Mouse (Mus musculus) MEL (cell line): Measurements from ENCODE around the gene Ramp2. TPM values are rescaled to one million over a fixed set of nuclear protein-coding genes. Genes with fewer than 3 reads are reported as not detected.
A peak's percentile ranks its signal among the peaks of the same experiment; 100 is the strongest.

ENCODE experiments used
- DNase-seq: peaks from one replicate; pipeline ENCODE4 v3.0.0; 2011; ENCODE audit warnings: low read depth, low spot score
- H3K27ac ChIP-seq: 2 replicates; pipeline ENCODE4 v1.5.1; 2012; ENCODE audit warnings: low read depth, mild to moderate bottlenecking, control low read depth, low read length, moderate library complexity; ENCODE audit not compliant: control insufficient read depth
- H3K27me3 ChIP-seq, 2 experiments: fragments of 150-350 bp in 1 of 2; sonication (generic) in 1 of 2; 2 replicates each; pipeline ENCODE4 v1.6.1; 2012; ENCODE audit warnings: low read length in 2 of 2, mild to moderate bottlenecking in 2 of 2, improper control_type of control experiment in 1 of 2, moderate library complexity in 1 of 2; ENCODE audit not compliant: insufficient read depth in 2 of 2, control insufficient read depth in 1 of 2
- H3K36me3 ChIP-seq, 2 experiments: 2 replicates each; pipeline ENCODE4 v1.6.1; 2012 to 2014; ENCODE audit warnings: low read length in 2 of 2, improper control_type of control experiment in 1 of 2, inconsistent platforms in 1 of 2, mild to moderate bottlenecking in 1 of 2; ENCODE audit not compliant: insufficient read depth in 2 of 2, control insufficient read depth in 1 of 2
- H3K4me1 ChIP-seq, 2 experiments: fragments of 150-350 bp in 1 of 2; sonication (generic) in 1 of 2; 2 replicates each; pipeline ENCODE4 v1.6.1; 2012; ENCODE audit warnings: low read length in 2 of 2, improper control_type of control experiment in 1 of 2, mild to moderate bottlenecking in 1 of 2; ENCODE audit not compliant: insufficient read depth in 2 of 2, control insufficient read depth in 1 of 2
- H3K4me3 ChIP-seq, 2 experiments: fragments of 150-350 bp in 1 of 2; sonication (generic) in 1 of 2; 2 replicates each; pipeline ENCODE4 v1.5.1; 2012; ENCODE audit warnings: low read depth in 2 of 2, low read length in 2 of 2, mild to moderate bottlenecking in 2 of 2, moderate library complexity in 2 of 2, control low read depth in 1 of 2, improper control_type of control experiment in 1 of 2; ENCODE audit not compliant: control insufficient read depth in 1 of 2, insufficient read depth in 1 of 2
- H3K79me2 ChIP-seq: 2 replicates; pipeline ENCODE4 v1.6.1; 2012; ENCODE audit warnings: mild to moderate bottlenecking, low read length, moderate library complexity; ENCODE audit not compliant: control insufficient read depth, poor library complexity, insufficient read depth
- H3K9ac ChIP-seq: 2 replicates; pipeline ENCODE4 v1.6.1; 2012; ENCODE audit warnings: low read depth, mild to moderate bottlenecking, control low read depth, low read length, moderate library complexity; ENCODE audit not compliant: control insufficient read depth, poor library complexity, severe bottlenecking
- H3K9me3 ChIP-seq: fragments of 150-350 bp; sonication (generic); replicated peaks from 2 replicates; pipeline ENCODE4 v1.6.1; 2012; ENCODE audit warnings: mild to moderate bottlenecking, low read length, improper control_type of control experiment, moderate library complexity; ENCODE audit not compliant: insufficient read depth
- CHD1 ChIP-seq: IDR thresholded peaks from 2 replicates; pipeline ENCODE4 v1.6.1; 2012; ENCODE audit warnings: low read depth, mild to moderate bottlenecking, inconsistent platforms, low read length, improper control_type of control experiment
- CTCF ChIP-seq, 3 experiments: IDR thresholded peaks in 2 of 3; conservative IDR thresholded peaks in 1 of 3; 2 replicates each; pipeline ENCODE4 v1.5.1; 2011 to 2012; ENCODE audit warnings: low read length in 3 of 3, low read depth in 2 of 3, mild to moderate bottlenecking in 2 of 3, improper control_type of control experiment in 1 of 3, inconsistent platforms in 1 of 3, mixed read lengths in 1 of 3, moderate library complexity in 1 of 3; ENCODE audit not compliant: control insufficient read depth in 1 of 3, insufficient read depth in 1 of 3, poor library complexity in 1 of 3, severe bottlenecking in 1 of 3
- ELF1 ChIP-seq: IDR thresholded peaks from 2 replicates; pipeline ENCODE4 v1.6.1; 2014; ENCODE audit warnings: low read depth, mild to moderate bottlenecking, inconsistent platforms, low read length, improper control_type of control experiment, moderate library complexity
- EP300 ChIP-seq, 2 experiments: IDR thresholded peaks; 2 replicates each; pipeline ENCODE4 v1.6.1; 2011; ENCODE audit warnings: improper control_type of control experiment in 2 of 2, low read length in 2 of 2, low read depth in 1 of 2, mild to moderate bottlenecking in 1 of 2
- ETS1 ChIP-seq: IDR thresholded peaks from 2 replicates; pipeline ENCODE4 v1.6.1; 2012; ENCODE audit warnings: low read depth, mild to moderate bottlenecking, inconsistent platforms, low read length, improper control_type of control experiment, moderate library complexity
- GABPA ChIP-seq: IDR thresholded peaks from 2 replicates; pipeline ENCODE4 v1.6.1; 2012; ENCODE audit warnings: low read depth, mild to moderate bottlenecking, inconsistent platforms, low read length, improper control_type of control experiment, moderate library complexity
- GATA1 ChIP-seq: IDR thresholded peaks from 2 replicates; pipeline ENCODE4 v1.6.1; 2011; ENCODE audit warnings: low read depth, low read length, improper control_type of control experiment
- HCFC1 ChIP-seq: IDR thresholded peaks from 2 replicates; pipeline ENCODE4 v1.6.1; 2012; ENCODE audit warnings: low read depth, mild to moderate bottlenecking, inconsistent platforms, low read length, improper control_type of control experiment, moderate library complexity
- JUND ChIP-seq: IDR thresholded peaks from 2 replicates; pipeline ENCODE4 v1.6.1; 2011; ENCODE audit warnings: low read depth, mild to moderate bottlenecking, improper control_type of control experiment, low read length
- MEF2A ChIP-seq: IDR thresholded peaks from 2 replicates; pipeline ENCODE4 v1.6.1; 2014; ENCODE audit warnings: low read depth, mild to moderate bottlenecking, inconsistent platforms, low read length, improper control_type of control experiment; ENCODE audit not compliant: poor library complexity, insufficient replicate concordance, severe bottlenecking; ENCODE audit errors: extremely low read depth
- MXI1 ChIP-seq: IDR thresholded peaks from 2 replicates; pipeline ENCODE4 v1.6.1; 2011; ENCODE audit warnings: mild to moderate bottlenecking, low read depth, low read length, improper control_type of control experiment
- MYB ChIP-seq: IDR thresholded peaks from 2 replicates; pipeline ENCODE4 v1.6.1; 2011; ENCODE audit warnings: mild to moderate bottlenecking, low read depth, low read length, improper control_type of control experiment
- MYC ChIP-seq: IDR thresholded peaks from 2 replicates; pipeline ENCODE4 v1.6.1; 2011; ENCODE audit warnings: low read depth, mild to moderate bottlenecking, low read length, improper control_type of control experiment, moderate library complexity
- NELFE ChIP-seq: IDR thresholded peaks from 2 replicates; pipeline ENCODE4 v1.6.1; 2011; ENCODE audit warnings: low read depth, low read length, improper control_type of control experiment
- NRF1 ChIP-seq: IDR thresholded peaks from 2 replicates; pipeline ENCODE4 v1.6.1; 2014; ENCODE audit warnings: low read depth, mild to moderate bottlenecking, inconsistent platforms, low read length, improper control_type of control experiment, moderate library complexity; ENCODE audit not compliant: poor library complexity, insufficient read depth, severe bottlenecking
- POLR2A ChIP-seq, 2 experiments: IDR thresholded peaks; 2 replicates each; pipeline ENCODE4 v1.6.1; 2011 to 2012; ENCODE audit warnings: low read length in 2 of 2, mild to moderate bottlenecking in 2 of 2, control low read depth in 1 of 2, improper control_type of control experiment in 1 of 2, low read depth in 1 of 2, moderate library complexity in 1 of 2; ENCODE audit not compliant: control insufficient read depth in 1 of 2, insufficient read depth in 1 of 2, poor library complexity in 1 of 2
- POLR2AphosphoS2 ChIP-seq: IDR thresholded peaks from 2 replicates; pipeline ENCODE4 v1.6.1; 2011; ENCODE audit warnings: low read length, improper control_type of control experiment
- RCOR1 ChIP-seq: IDR thresholded peaks from 2 replicates; pipeline ENCODE4 v1.6.1; 2012; ENCODE audit warnings: low read depth, mild to moderate bottlenecking, inconsistent platforms, low read length, improper control_type of control experiment
- SIN3A ChIP-seq: IDR thresholded peaks from 2 replicates; pipeline ENCODE4 v1.6.1; 2012; ENCODE audit warnings: low read length, improper control_type of control experiment, inconsistent platforms
- TAL1 ChIP-seq: IDR thresholded peaks from 2 replicates; pipeline ENCODE4 v1.6.1; 2012; ENCODE audit warnings: mild to moderate bottlenecking, inconsistent platforms, low read length, moderate library complexity, mixed read lengths
- TCF12 ChIP-seq: IDR thresholded peaks from 2 replicates; pipeline ENCODE4 v1.6.1; 2014; ENCODE audit warnings: low read depth, mild to moderate bottlenecking, inconsistent platforms, low read length, improper control_type of control experiment, moderate library complexity
- UBTF ChIP-seq: IDR thresholded peaks from 2 replicates; pipeline ENCODE4 v1.6.1; 2012; ENCODE audit warnings: low read depth, mild to moderate bottlenecking, inconsistent platforms, low read length, improper control_type of control experiment, moderate library complexity, borderline replicate concordance; ENCODE audit not compliant: insufficient read depth
- USF1 ChIP-seq: IDR thresholded peaks from 2 replicates; pipeline ENCODE4 v1.6.1; 2014; ENCODE audit warnings: low read depth, mild to moderate bottlenecking, inconsistent platforms, low read length, improper control_type of control experiment, moderate library complexity
- USF2 ChIP-seq, 2 experiments: IDR thresholded peaks; 2 replicates each; pipeline ENCODE4 v1.6.1; 2011 to 2012; ENCODE audit warnings: improper control_type of control experiment in 2 of 2, low read length in 2 of 2, borderline replicate concordance in 1 of 2, inconsistent platforms in 1 of 2, low read depth in 1 of 2, mild to moderate bottlenecking in 1 of 2; ENCODE audit not compliant: insufficient read depth in 1 of 2
- ZKSCAN1 ChIP-seq: IDR thresholded peaks from 2 replicates; pipeline ENCODE4 v1.6.1; 2012; ENCODE audit warnings: low read depth, mild to moderate bottlenecking, inconsistent platforms, low read length, improper control_type of control experiment, moderate library complexity
- ZMIZ1 ChIP-seq: IDR thresholded peaks from 2 replicates; pipeline ENCODE4 v1.6.1; 2012; ENCODE audit warnings: low read depth, mild to moderate bottlenecking, inconsistent platforms, low read length, improper control_type of control experiment, moderate library complexity
- ZNF384 ChIP-seq: IDR thresholded peaks from 2 replicates; pipeline ENCODE4 v1.6.1; 2012; ENCODE audit warnings: low read depth, mild to moderate bottlenecking, inconsistent platforms, low read length, improper control_type of control experiment
- polyA plus RNA-seq, 2 experiments: library from polyadenylated mRNA; stranded (reverse) in 1 of 2; unstranded in 1 of 2; fragments of >175 nt in 1 of 2; fragments of >200 nt in 1 of 2; gene quantifications; 2 replicates each; pipeline versions ENCODE4 v1.2.1 to v1.2.4; 2012; ENCODE audit warnings: low replicate concordance in 2 of 2, low read depth in 1 of 2; ENCODE audit not compliant: insufficient read length in 2 of 2, insufficient read depth in 1 of 2, missing spikeins in 1 of 2
- total RNA-seq: library from RNA; depleted of rRNA; stranded (reverse); fragments of 300-350 nt; gene quantifications from 2 replicates; pipeline ENCODE4 v1.2.3, GENCODE M21; 2012

The Ramp2 gene
- total and polyA plus RNA-seq, 3 experiments, result 0.12 TPM; not detected in 2

- TF ChIP-seq TCF12, result no peak
- TF ChIP-seq NRF1, result no peak
- TF ChIP-seq EP300 (IDR thresholded peaks at IDR 0.05; ENCODE audit: low read depth in 1 of 2, low read length in 2 of 2), result peak in 1 of 2 experiments; percentile 9; a peak in 1 of 4 replicates
- peak; percentile 68 for TF ChIP-seq ZNF384
- 0 out of 2 replicates have a peak, but pooled peaks have one; percentile 47 for TF ChIP-seq GATA1
- no peak for TF ChIP-seq TAL1
- TF ChIP-seq, all 39 proteins: peak for 3
- H3K9ac ChIP-seq, result 0 out of 2 replicates have a peak overlapping the region, but pooled peaks have one; percentile 4
- no peaks in the 10 kb centered on the region for H3K27me3 ChIP-seq
Observed at GRCm38 (mm10) chr11:101220853-101221252, 25.0 kb upstream of the Ramp2 start.

GRCm38 (mm10) chr11:101221306-101221986, 24.4 kb upstream of the Ramp2 start:
- H3K79me2 ChIP-seq, result peaks cover 5% of the 10 kb centered on the region; the same call in 1 of the 2 replicates
- H3K4me1 ChIP-seq, result peaks cover 9 to 20% of the 10 kb centered on the region in 2 experiments
- peak overlapping the region; percentile 72 for H3K27ac ChIP-seq
- 0 out of 2 replicates have a peak overlapping the region, but pooled peaks have one; percentile 4 for H3K9ac ChIP-seq
- H3K27me3 ChIP-seq, result no peaks in the 10 kb centered on the region
- no peaks in the 10 kb centered on the region for H3K9me3 ChIP-seq
- H3K36me3 ChIP-seq, result peaks cover 0 to 19% of the 10 kb centered on the region in 2 experiments; a peak in 2 of 4 replicates
- H3K4me3 ChIP-seq, result peak overlapping the region in 1 of 2 experiments; percentile 12; a peak in 1 of 4 replicates
- DNase-seq, result peak; percentile 76
- TF ChIP-seq ZKSCAN1 (no peak), POLR2AphosphoS2 (no peak), HCFC1 (no peak), NRF1 (no peak), ETS1 (peak; percentile 64; the same call in 1 of the 2 replicates), JUND (no peak), GATA1 (peak; percentile 93), UBTF (no peak), USF2 (IDR thresholded peaks at IDR 0.05; ENCODE audit: borderline replicate concordance in 1 of 2, insufficient read depth in 1 of 2, low read depth in 1 of 2, low read length in 2 of 2) (no peak), NELFE (no peak), ZNF384 (peak; percentile 64), GABPA (no peak), POLR2A (IDR thresholded peaks at IDR 0.05; ENCODE audit: control insufficient read depth in 1 of 2, insufficient read depth in 1 of 2, low read depth in 1 of 2, low read length in 2 of 2, poor library complexity in 1 of 2) (no peak), CTCF (IDR thresholded peaks at IDR 0.05 in 2 of 3, conservative IDR thresholded peaks at IDR 0.05 in 1 of 3; ENCODE audit: control insufficient read depth in 1 of 3, insufficient read depth in 1 of 3, low read depth in 2 of 3, low read length in 3 of 3, poor library complexity in 1 of 3, severe bottlenecking in 1 of 3) (no peak), ELF1 (no peak), MYC (peak; percentile 4; the same call in 1 of the 2 replicates), MXI1 (peak; percentile 50; the same call in 1 of the 2 replicates), RCOR1 (peak; percentile 68), MEF2A (no peak), CHD1 (no peak), USF1 (no peak), ZMIZ1 (no peak), TAL1 (peak; percentile 29; the same call in 1 of the 2 replicates), SIN3A (peak; percentile 66; the same call in 1 of the 2 replicates), MYB (no peak), EP300 (IDR thresholded peaks at IDR 0.05; ENCODE audit: low read depth in 1 of 2, low read length in 2 of 2) (peak; percentile 54 to 91)

More at GRCm38 (mm10) chr11:101220853-101221252, 25.0 kb upstream of the Ramp2 start:
- peak overlapping the region in 1 of 2 experiments; percentile 12; a peak in 1 of 4 replicates for H3K4me3 ChIP-seq
- H3K79me2 ChIP-seq, result peaks cover 3% of the 10 kb centered on the region; the same call in 1 of the 2 replicates
- peaks cover 0 to 19% of the 10 kb centered on the region in 2 experiments; a peak in 3 of 4 replicates for H3K36me3 ChIP-seq
- H3K27ac ChIP-seq, result peak overlapping the region; percentile 72
- no peaks in the 10 kb centered on the region for H3K9me3 ChIP-seq
- peak; percentile 66 for DNase-seq
- peaks cover 9 to 18% of the 10 kb centered on the region in 2 experiments for H3K4me1 ChIP-seq
